Mouse (Mus musculus): ENCODE measurements around the gene Satb2.

- TF ChIP-seq CTCF (IDR thresholded peaks at IDR 0.05; ENCODE audit: borderline replicate concordance, control insufficient read depth, extremely low read depth, insufficient read depth, low read length, poor library complexity) (no peak), POLR2A (IDR thresholded peaks at IDR 0.05; ENCODE audit: control insufficient read depth, extremely low read depth, insufficient read depth, low read length, poor library complexity) (no peak)
These were observed 214.2 kb downstream of the Satb2 start for GRCm38 (mm10) chr1:56764205-56764604.
